Mouse (Mus musculus) intestine, postnatal 0 days (tissue): ENCODE results near the gene Krt28. TPM values are rescaled to one million over a fixed set of nuclear protein-coding genes. Genes with fewer than 3 reads are reported as not detected.

Experiments used
- ATAC-seq: fragments of 200-750 bp; cut with Nextera tagmentation; 2 replicates; pipeline ENCODE4 v1.8.0; 2017; ENCODE audit warnings: mild to moderate bottlenecking, moderate TSS enrichment, moderate library complexity
- H3K27ac ChIP-seq: fragments of 300-500 bp; sonication (generic); 2 replicates; pipeline ENCODE4 v1.5.1; 2014; ENCODE audit warnings: mild to moderate bottlenecking, low read depth, low read length, moderate library complexity
- H3K27me3 ChIP-seq: fragments of 300-500 bp; sonication (generic); replicated peaks from 2 replicates; pipeline ENCODE4 v1.6.1; 2014; ENCODE audit warnings: low read length, mixed read lengths; ENCODE audit not compliant: control insufficient read depth, insufficient read depth
- H3K36me3 ChIP-seq: fragments of 300-500 bp; sonication (generic); 2 replicates; pipeline ENCODE4 v1.6.1; 2014; ENCODE audit warnings: mild to moderate bottlenecking, moderate library complexity; ENCODE audit not compliant: control insufficient read depth, insufficient read depth
- H3K4me1 ChIP-seq: fragments of 300-500 bp; sonication (generic); replicated peaks from 2 replicates; pipeline ENCODE4 v1.6.1; 2014; ENCODE audit warnings: antibody characterized with exemption, low read length, mixed read lengths; ENCODE audit not compliant: control insufficient read depth, insufficient read depth
- H3K4me2 ChIP-seq: fragments of 300-500 bp; sonication (generic); replicated peaks from 2 replicates; pipeline ENCODE4 v1.6.1; 2014; ENCODE audit warnings: low read depth, mild to moderate bottlenecking, moderate library complexity
- H3K4me3 ChIP-seq: fragments of 300-500 bp; sonication (generic); 2 replicates; pipeline ENCODE4 v1.5.1; 2014; ENCODE audit warnings: low read depth, low read length
- H3K9ac ChIP-seq: fragments of 300-500 bp; sonication (generic); 2 replicates; pipeline ENCODE4 v1.6.1; 2014; ENCODE audit warnings: mild to moderate bottlenecking, low read depth, low read length
- H3K9me3 ChIP-seq: fragments of 300-500 bp; sonication (generic); 2 replicates; pipeline ENCODE4 v1.6.1; 2016; ENCODE audit warnings: mixed run types; ENCODE audit not compliant: control insufficient read depth
- CTCF ChIP-seq: sonication (generic); IDR thresholded peaks from 2 replicates; pipeline ENCODE4 v1.5.1; 2016; ENCODE audit warnings: low read depth, mild to moderate bottlenecking, control low read depth, antibody characterized with exemption, moderate library complexity
- WGBS: fragments of 180-500 bp; shearing (Covaris S2); extraction: QIAGEN DNeasy Blood & Tissue Kit; methylation state at CpG from one replicate; pipeline ENCODE4 v1.1.7; 2014; 5-methylcytosine and 5-hydroxymethylcytosine counted together
- polyA plus RNA-seq: library from polyadenylated mRNA; unstranded; fragments of >200 nt; fragmentation: Nextera tagmentation; extraction: Ambion mirVana; gene quantifications from 2 replicates; pipeline ENCODE4 v1.2.1, GENCODE M21; 2015

Gene Krt28
- polyA plus RNA-seq, 1 experiment from 2014 or later: not detected

GRCm38 (mm10) chr11:99379568-99379967 is 4.9 kb upstream of the Krt28 start:
- no peak overlapping the region for H3K4me2 ChIP-seq
- no peaks in the 10 kb centered on the region for H3K9me3 ChIP-seq
- H3K36me3 ChIP-seq: no peaks in the 10 kb centered on the region
- no peak overlapping the region for H3K4me3 ChIP-seq
- no peaks in the 10 kb centered on the region for H3K4me1 ChIP-seq
- WGBS: 12% methylated on average over 5 of the region's 5 CpGs
- no peak overlapping the region for H3K9ac ChIP-seq
- TF ChIP-seq CTCF: peak; percentile 92
- no peak for ATAC-seq
- H3K27me3 ChIP-seq: no peaks in the 10 kb centered on the region
- H3K27ac ChIP-seq: no peak overlapping the region

GRCm38 (mm10) chr11:99369853-99370451 is 4.8 kb downstream of the Krt28 start:
- Histone ChIP-seq H3K4me3 (no peak overlapping the region), H3K36me3 (no peaks in the 10 kb centered on the region), H3K9me3 (no peaks in the 10 kb centered on the region), H3K9ac (no peak overlapping the region), H3K27ac (no peak overlapping the region), H3K4me1 (no peaks in the 10 kb centered on the region), H3K4me2 (no peak overlapping the region), H3K27me3 (no peaks in the 10 kb centered on the region)
- no peak for ATAC-seq
- WGBS: 86% methylated on average over 8 of the region's 8 CpGs
- no peak for TF ChIP-seq CTCF

- Histone ChIP-seq H3K27me3 (no peaks in the 10 kb centered on the region), H3K4me3 (no peak overlapping the region), H3K4me2 (no peak overlapping the region), H3K9ac (no peak overlapping the region), H3K27ac (no peak overlapping the region), H3K9me3 (no peaks in the 10 kb centered on the region), H3K36me3 (no peaks in the 10 kb centered on the region), H3K4me1 (no peaks in the 10 kb centered on the region)
- TF ChIP-seq CTCF: peak; percentile 74
- WGBS: 10% methylated on average over 3 of the region's 3 CpGs
- ATAC-seq: no peak
These were observed 5.5 kb downstream of the Krt28 start for GRCm38 (mm10) chr11:99369229-99369628.

- Histone ChIP-seq H3K36me3 (no peaks in the 10 kb centered on the region), H3K27me3 (no peaks in the 10 kb centered on the region), H3K27ac (no peak overlapping the region), H3K4me1 (no peaks in the 10 kb centered on the region), H3K4me3 (no peak overlapping the region), H3K9me3 (no peaks in the 10 kb centered on the region), H3K4me2 (no peak overlapping the region), H3K9ac (no peak overlapping the region)
- TF ChIP-seq CTCF: peak; percentile 41; the same call in 1 of the 2 replicates
- ATAC-seq: no peak
- WGBS: 42% methylated on average over 10 of the region's 10 CpGs
These were observed 7.9 kb downstream of the Krt28 start for GRCm38 (mm10) chr11:99366791-99367190.

GRCm38 (mm10) chr11:99364412-99364811 is 10.3 kb downstream of the Krt28 start:
- Histone ChIP-seq H3K4me2 (no peak overlapping the region), H3K27ac (no peak overlapping the region), H3K9me3 (no peaks in the 10 kb centered on the region), H3K36me3 (no peaks in the 10 kb centered on the region), H3K4me3 (no peak overlapping the region), H3K9ac (no peak overlapping the region), H3K27me3 (no peaks in the 10 kb centered on the region), H3K4me1 (no peaks in the 10 kb centered on the region)
- ATAC-seq: no peak
- 21% methylated on average over 9 of the region's 9 CpGs for WGBS
- peak; percentile 79 for TF ChIP-seq CTCF

GRCm38 (mm10) chr11:99361423-99361822 is 13.3 kb downstream of the Krt28 start:
- no peak overlapping the region for H3K9ac ChIP-seq
- no peak overlapping the region for H3K4me3 ChIP-seq
- H3K27me3 ChIP-seq: no peaks in the 10 kb centered on the region
- H3K9me3 ChIP-seq: no peaks in the 10 kb centered on the region
- no peak overlapping the region for H3K4me2 ChIP-seq
- no peak overlapping the region for H3K27ac ChIP-seq
- TF ChIP-seq CTCF: no peak
- no peak for ATAC-seq
- WGBS: 60% methylated on average over 8 of the region's 8 CpGs
- H3K36me3 ChIP-seq: no peaks in the 10 kb centered on the region
- no peaks in the 10 kb centered on the region for H3K4me1 ChIP-seq

- no peak for ATAC-seq
- no peak for TF ChIP-seq CTCF
These were observed 23.7 kb downstream of the Krt28 start, which contains the start of gene Krt27 for GRCm38 (mm10) chr11:99351004-99351403. Gene Krt27, minus strand, starts transcription at chr11:99351104.

More at GRCm38 (mm10) chr11:99351004-99351403, 23.7 kb downstream of the Krt28 start, which contains the start of gene Krt27:
- no peak within 1 kb of the TSS for H3K4me2 ChIP-seq
- H3K4me1 ChIP-seq: no peaks in the 10 kb centered on the region
- 62% methylated on average over 12 of the region's 12 CpGs for WGBS
- no peak within 1 kb of the TSS for H3K9ac ChIP-seq
- no peaks in the 10 kb centered on the region for H3K27me3 ChIP-seq
- no peak within 1 kb of the TSS for H3K27ac ChIP-seq
- no peaks in the 10 kb centered on the region for H3K9me3 ChIP-seq
- H3K36me3 ChIP-seq: no peaks in the 10 kb centered on the region
- no peak within 1 kb of the TSS for H3K4me3 ChIP-seq
